Mouse (Mus musculus): Measurements from ENCODE around the gene Slc31a1. TPM values are rescaled to one million over a fixed set of nuclear protein-coding genes. Genes with fewer than 3 reads are reported as not detected.

The Slc31a1 gene
- total RNA-seq, 2 experiments from 2014 or later: 16.2 to 16.8 TPM

- no peak for DNase-seq (ENCODE audit: extremely low spot score in 1 of 2, low spot score in 1 of 2)
Measured at GRCm38 (mm10) chr4:62361997-62362396, 1.5 kb downstream of the Slc31a1 start.

- no peak for DNase-seq (ENCODE audit: extremely low spot score in 1 of 2, low spot score in 1 of 2)
Measured at GRCm38 (mm10) chr4:62362437-62362836, 1.9 kb downstream of the Slc31a1 start.

- DNase-seq (ENCODE audit: extremely low spot score in 1 of 2, low spot score in 1 of 2): no peak
Measured at GRCm38 (mm10) chr4:62364299-62364698, 3.8 kb downstream of the Slc31a1 start.

GRCm38 (mm10) chr4:62366291-62366690, 5.8 kb downstream of the Slc31a1 start:
- no peak for DNase-seq (ENCODE audit: extremely low spot score in 1 of 2, low spot score in 1 of 2)

GRCm38 (mm10) chr4:62367586-62367985, 7.1 kb downstream of the Slc31a1 start:
- DNase-seq (ENCODE audit: extremely low spot score in 1 of 2, low spot score in 1 of 2): no peak

- DNase-seq (ENCODE audit: extremely low spot score in 1 of 2, low spot score in 1 of 2): no peak
Measured at GRCm38 (mm10) chr4:62369091-62369490, 8.6 kb downstream of the Slc31a1 start.

DNA sequence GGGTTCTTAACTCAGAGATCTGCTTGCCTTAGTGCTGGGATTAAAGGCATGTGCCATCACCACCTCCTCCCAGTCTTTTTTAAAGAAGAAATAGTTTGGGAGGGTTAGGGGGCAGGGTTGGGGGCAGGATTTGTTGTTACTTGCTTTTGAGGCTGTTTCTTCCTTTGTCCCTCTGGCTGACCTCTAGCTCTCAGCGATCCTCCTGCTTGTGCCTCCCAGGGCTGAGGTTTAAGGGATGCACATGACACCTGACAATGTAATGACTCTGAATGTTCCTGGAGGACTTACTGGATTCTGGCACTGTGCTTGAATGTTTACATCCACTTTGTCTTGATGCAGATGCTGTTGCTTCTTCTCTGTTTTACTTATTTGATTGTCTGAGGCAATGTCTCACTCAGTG, 11.9 kb downstream of the Slc31a1 start:
- no peak for DNase-seq (ENCODE audit: extremely low spot score in 1 of 2, low spot score in 1 of 2)

DNA sequence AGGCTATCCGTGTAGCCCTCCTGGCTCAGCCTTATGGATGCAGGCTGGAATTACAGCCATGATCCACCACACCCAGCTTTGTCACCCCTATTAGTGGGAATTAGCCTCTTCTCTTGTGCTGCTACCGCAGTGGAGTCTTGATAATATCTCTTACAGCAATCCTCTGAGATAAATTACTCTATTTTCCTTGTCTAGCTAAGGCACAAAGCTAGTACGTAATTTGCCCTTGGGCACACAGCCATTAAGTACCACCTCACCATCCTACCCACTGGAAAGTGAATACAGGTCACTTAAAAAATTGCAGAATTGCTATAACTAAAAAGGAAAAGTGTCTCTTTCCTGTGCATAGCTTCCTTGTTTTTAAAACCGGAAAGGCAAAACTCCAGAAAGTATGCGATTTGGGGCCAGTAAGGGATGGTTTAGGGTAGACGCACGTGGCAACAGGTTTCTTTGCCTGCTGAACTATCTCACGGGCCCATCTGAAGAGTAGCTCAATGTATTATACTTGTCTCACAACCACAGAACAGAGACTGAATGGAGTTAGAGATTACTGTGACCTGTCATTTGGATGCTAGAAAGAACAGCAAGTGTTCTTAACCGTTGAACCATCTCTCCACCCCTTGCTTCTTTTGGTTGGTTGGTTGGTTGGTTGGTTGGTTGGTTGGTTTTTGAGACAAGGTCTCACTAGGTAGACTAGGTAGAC, 12.4 kb downstream of the Slc31a1 start:
- DNase-seq (ENCODE audit: extremely low spot score in 1 of 2, low spot score in 1 of 2): no peak

GRCm38 (mm10) chr4:62373668-62374067, 13.1 kb downstream of the Slc31a1 start:
- DNase-seq (ENCODE audit: extremely low spot score in 1 of 2, low spot score in 1 of 2): no peak

- DNase-seq (ENCODE audit: extremely low spot score in 1 of 2, low spot score in 1 of 2): no peak
Measured at GRCm38 (mm10) chr4:62374342-62374741, 13.8 kb downstream of the Slc31a1 start.

DNA sequence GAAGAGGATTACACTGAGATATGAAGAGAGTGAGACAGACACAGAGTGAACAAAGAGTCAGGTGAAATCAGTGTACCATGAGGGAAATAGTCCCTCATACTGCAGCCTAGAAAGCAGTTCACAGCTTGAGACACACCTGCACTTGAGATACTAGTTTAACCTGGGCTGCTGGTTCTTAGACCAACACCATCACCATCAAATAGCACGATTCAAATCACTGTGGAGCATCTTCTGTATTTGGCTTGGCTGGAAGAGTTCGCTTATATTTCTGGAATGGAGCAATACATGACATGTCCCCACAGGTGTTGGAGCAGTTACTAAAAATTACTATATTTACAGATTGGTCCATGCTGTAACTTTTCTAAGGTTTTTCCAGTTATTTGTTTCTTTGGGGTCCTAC, 15.6 kb downstream of the Slc31a1 start:
- no peak for DNase-seq (ENCODE audit: extremely low spot score in 1 of 2, low spot score in 1 of 2)

DNA sequence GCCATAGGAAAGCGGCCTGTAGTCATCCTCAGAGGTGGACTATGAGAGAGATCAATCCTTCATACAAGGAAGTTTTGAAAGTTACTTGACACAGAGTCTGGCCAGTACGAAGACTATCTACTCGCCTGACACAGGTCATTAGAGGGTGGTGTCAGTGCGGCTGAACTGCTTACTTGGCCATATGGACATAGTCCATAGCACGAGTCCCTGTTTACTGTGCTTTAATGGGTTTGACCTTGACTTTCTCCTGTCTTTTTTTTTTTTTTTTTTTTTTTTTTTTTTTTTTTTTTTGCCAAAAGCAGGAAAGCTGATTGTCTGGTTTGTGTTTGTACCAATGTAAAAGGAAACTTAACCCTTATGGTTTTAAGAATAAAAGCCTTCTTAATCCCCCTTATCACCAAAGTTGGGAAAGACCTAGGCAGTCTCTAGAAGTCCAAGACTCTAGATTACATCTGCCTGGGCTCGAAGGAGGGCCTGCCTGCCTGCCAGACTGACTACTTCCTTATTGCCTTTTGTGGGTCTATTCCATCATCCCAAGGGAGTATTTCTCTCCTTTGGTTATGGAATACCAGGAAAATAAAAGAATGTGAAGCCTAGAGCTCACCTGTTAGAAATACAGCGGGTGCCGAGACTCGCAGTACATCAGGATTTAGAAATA, 19.3 kb downstream of the Slc31a1 start:
- DNase-seq (ENCODE audit: extremely low spot score in 1 of 2, low spot score in 1 of 2): no peak

DNA sequence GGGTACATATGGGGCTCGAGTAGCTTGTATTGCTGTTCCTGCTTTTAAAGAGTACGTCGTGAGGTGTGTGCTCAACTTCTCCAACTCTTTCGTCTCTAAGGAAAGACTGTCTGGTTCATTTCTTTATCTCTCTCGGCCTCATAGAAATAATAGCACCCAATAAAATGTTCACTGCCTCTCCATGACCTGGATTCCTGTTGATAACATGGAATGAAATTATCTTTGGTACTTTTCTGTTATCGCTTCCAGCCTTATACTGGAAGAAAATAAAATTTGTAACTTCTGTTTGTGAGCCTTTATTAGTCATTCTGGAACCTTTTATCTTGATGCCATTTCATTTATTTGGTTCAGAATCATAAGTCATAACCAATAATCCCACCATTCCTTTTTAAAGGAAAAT, 22.7 kb downstream of the Slc31a1 start:
- no peak for DNase-seq (ENCODE audit: extremely low spot score in 1 of 2, low spot score in 1 of 2)

- no peak for DNase-seq (ENCODE audit: extremely low spot score in 1 of 2, low spot score in 1 of 2)
Measured at GRCm38 (mm10) chr4:62383752-62384151, 23.2 kb downstream of the Slc31a1 start.

DNA sequence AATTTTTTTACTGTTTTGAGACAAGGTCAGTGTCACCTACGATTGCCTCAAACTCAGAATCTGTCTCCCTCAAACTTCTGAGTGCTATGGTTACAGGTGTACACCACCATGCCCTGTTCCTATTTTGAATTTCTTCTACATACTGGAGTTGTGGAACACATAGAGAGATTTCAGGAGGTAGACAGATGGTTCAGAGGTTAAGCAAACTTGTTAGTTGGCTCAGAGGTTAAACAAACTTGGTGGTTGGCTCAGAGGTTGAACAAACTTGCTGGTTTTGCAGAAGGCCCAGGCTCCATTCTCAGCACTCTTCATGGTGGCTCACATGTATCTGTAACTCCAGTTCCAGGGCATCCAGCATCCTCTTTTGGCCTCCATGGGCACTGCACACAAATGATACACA, 23.6 kb downstream of the Slc31a1 start:
- no peak for DNase-seq (ENCODE audit: extremely low spot score in 1 of 2, low spot score in 1 of 2)

- no peak for DNase-seq (ENCODE audit: extremely low spot score in 1 of 2, low spot score in 1 of 2)
Measured at GRCm38 (mm10) chr4:62385439-62385838, 24.9 kb downstream of the Slc31a1 start.

- no peak for DNase-seq (ENCODE audit: extremely low spot score in 1 of 2, low spot score in 1 of 2)
Measured at GRCm38 (mm10) chr4:62389592-62390512, 29.3 kb downstream of the Slc31a1 start.

- no peak for DNase-seq (ENCODE audit: extremely low spot score in 1 of 2, low spot score in 1 of 2)
Measured at GRCm38 (mm10) chr4:62391892-62392291, 31.4 kb downstream of the Slc31a1 start.

- no peak for DNase-seq (ENCODE audit: extremely low spot score in 1 of 2, low spot score in 1 of 2)
Measured at GRCm38 (mm10) chr4:62393459-62393858, 32.9 kb downstream of the Slc31a1 start.

DNA sequence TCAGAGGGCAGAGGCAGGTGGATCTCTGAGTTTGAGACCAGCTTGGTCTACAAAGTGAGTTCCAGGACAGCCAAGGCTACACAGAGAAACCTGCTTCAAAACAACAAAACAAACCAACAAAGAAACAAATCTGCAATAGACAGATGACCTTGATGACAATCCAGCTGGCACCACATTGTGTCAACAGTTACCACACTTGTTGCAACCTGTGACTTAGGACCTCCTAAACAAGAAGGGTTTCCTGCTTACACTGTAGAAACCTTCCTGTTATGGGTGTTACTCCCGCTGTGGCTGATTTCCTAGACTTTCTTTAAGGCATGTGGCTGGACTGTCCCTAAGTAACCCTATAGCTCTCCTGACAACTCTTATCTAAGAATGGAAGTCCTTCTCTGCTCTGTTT, 35.3 kb downstream of the Slc31a1 start:
- DNase-seq (ENCODE audit: extremely low spot score in 1 of 2, low spot score in 1 of 2): no peak
